Mouse (Mus musculus) midbrain, embryonic 16.5 days (tissue): Measurements from ENCODE around the gene Grcc10. TPM values are rescaled to one million over a fixed set of nuclear protein-coding genes. Genes with fewer than 3 reads are reported as not detected.

Source experiments
- ATAC-seq: fragments of 200-750 bp; cut with Nextera tagmentation; 2 replicates; pipeline ENCODE4 v1.8.0; 2017; ENCODE audit warnings: moderate TSS enrichment
- H3K27ac ChIP-seq: fragments of 300-500 bp; sonication (generic); 2 replicates; pipeline ENCODE4 v1.5.1; 2014; ENCODE audit warnings: mild to moderate bottlenecking, low read length, mixed read lengths
- H3K27me3 ChIP-seq: fragments of 300-500 bp; sonication (generic); 2 replicates; pipeline ENCODE4 v1.6.1; 2014; ENCODE audit warnings: low read depth, low read length, mixed read lengths; ENCODE audit not compliant: control insufficient read depth, insufficient read depth
- H3K36me3 ChIP-seq: fragments of 300-500 bp; sonication (generic); 2 replicates; pipeline ENCODE4 v1.6.1; 2014; ENCODE audit warnings: mild to moderate bottlenecking, low read length, moderate library complexity, mixed read lengths; ENCODE audit not compliant: control insufficient read depth, insufficient read depth
- H3K4me1 ChIP-seq: fragments of 300-500 bp; sonication (generic); 2 replicates; pipeline ENCODE4 v1.6.1; 2014; ENCODE audit warnings: mild to moderate bottlenecking, low read length, mixed read lengths; ENCODE audit not compliant: control insufficient read depth, insufficient read depth
- H3K4me2 ChIP-seq: fragments of 300-500 bp; sonication (generic); 2 replicates; pipeline ENCODE4 v1.6.1; 2014; ENCODE audit warnings: mild to moderate bottlenecking, low read length, mixed read lengths
- H3K4me3 ChIP-seq: fragments of 300-500 bp; sonication (generic); 2 replicates; pipeline ENCODE4 v1.5.1; 2014; ENCODE audit warnings: low read depth, mild to moderate bottlenecking, low read length, moderate library complexity, mixed read lengths
- H3K9ac ChIP-seq: fragments of 300-500 bp; sonication (generic); 2 replicates; pipeline ENCODE4 v1.6.1; 2014; ENCODE audit warnings: low read depth, low read length, mixed read lengths
- H3K9me3 ChIP-seq: fragments of 300-500 bp; sonication (generic); replicated peaks from 2 replicates; pipeline ENCODE4 v1.6.1; 2014; ENCODE audit warnings: mild to moderate bottlenecking, low read length, mixed read lengths; ENCODE audit not compliant: control insufficient read depth, poor library complexity, severe bottlenecking
- WGBS: fragments of 180-500 bp; shearing (Covaris S2); extraction: QIAGEN DNeasy Blood & Tissue Kit; methylation state at CpG from one replicate; pipeline ENCODE4 v1.1.7; 2014; 5-methylcytosine and 5-hydroxymethylcytosine counted together
- polyA plus RNA-seq: library from polyadenylated mRNA; unstranded; fragments of >200 nt; fragmentation: Nextera tagmentation; extraction: Ambion mirVana; gene quantifications from 2 replicates; pipeline ENCODE4 v1.2.1, GENCODE M21; 2015

The Grcc10 gene
- polyA plus RNA-seq, 1 experiment from 2014 or later: 665 TPM

DNA sequence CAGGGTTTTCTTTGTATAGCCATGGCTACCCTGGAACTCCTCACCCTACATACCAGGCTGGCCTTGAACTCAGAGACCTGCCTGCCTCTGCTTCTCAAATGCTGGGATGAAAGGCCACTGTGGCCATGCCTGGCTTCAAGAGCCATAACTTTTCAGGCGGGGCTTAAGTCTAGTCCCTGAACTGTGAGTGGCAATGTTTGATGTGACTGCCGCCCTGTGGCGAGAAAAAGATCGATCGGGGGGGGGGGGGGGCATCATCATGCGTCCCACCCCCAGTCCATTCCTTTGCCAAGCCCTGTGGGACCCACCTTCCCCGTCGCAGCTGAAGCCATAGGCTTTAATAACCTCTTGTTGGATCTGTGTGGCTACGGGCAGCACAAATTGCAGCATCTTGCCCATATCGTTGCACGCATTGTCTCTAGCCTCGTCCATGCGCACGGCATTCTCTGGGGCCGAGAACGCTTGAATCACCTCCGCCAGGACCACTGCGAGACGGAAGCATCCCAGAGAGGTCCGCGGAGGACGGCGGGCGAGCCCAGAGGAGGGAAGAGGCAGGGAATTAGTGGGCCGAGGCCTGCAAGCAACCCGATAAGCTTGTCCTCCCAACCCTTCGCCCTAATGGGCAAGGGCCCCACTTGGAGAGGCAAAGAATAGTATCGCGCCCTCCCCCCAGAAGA is 825 bp downstream of the Grcc10 start:
- Histone ChIP-seq H3K4me1 (peaks cover 29% of the 10 kb centered on the region), H3K27me3 (no peaks in the 10 kb centered on the region), H3K4me3 (peak overlapping the region; percentile 71), H3K27ac (peak overlapping the region; percentile 94), H3K9ac (peak overlapping the region; percentile 96), H3K9me3 (no peaks in the 10 kb centered on the region), H3K4me2 (peak overlapping the region; percentile 79), H3K36me3 (peaks cover 21% of the 10 kb centered on the region)
- WGBS: under 1% methylated on average over 29 of the region's 29 CpGs
- ATAC-seq: peak; percentile 32

- no peak for ATAC-seq
- Histone ChIP-seq H3K9ac (no peak overlapping the region), H3K4me2 (peak overlapping the region; percentile 79; the same call in 1 of the 2 replicates), H3K36me3 (peaks cover 17% of the 10 kb centered on the region), H3K4me3 (no peak overlapping the region; the same call in 1 of the 2 replicates), H3K4me1 (peaks cover 25% of the 10 kb centered on the region), H3K9me3 (no peaks in the 10 kb centered on the region), H3K27ac (peak overlapping the region; percentile 94), H3K27me3 (no peaks in the 10 kb centered on the region)
- 85% methylated on average over 10 of the region's 10 CpGs for WGBS
These were observed 1.9 kb downstream of the Grcc10 start for GRCm38 (mm10) chr6:124739231-124739796.

- no peak for ATAC-seq
- no peak within 1 kb of the TSS for H3K4me2 ChIP-seq
- no peaks in the 10 kb centered on the region for H3K27me3 ChIP-seq
- peaks cover 25% of the 10 kb centered on the region for H3K4me1 ChIP-seq
- no peak within 1 kb of the TSS for H3K4me3 ChIP-seq
- peaks cover 12% of the 10 kb centered on the region for H3K36me3 ChIP-seq
- H3K9ac ChIP-seq: 0 out of 2 replicates have a peak within 1 kb of the TSS, but pooled peaks have one; percentile 25
- WGBS: 17% methylated on average over 15 of the region's 15 CpGs
- H3K9me3 ChIP-seq: no peaks in the 10 kb centered on the region
- peak within 1 kb of the TSS; percentile 94; the same call in 1 of the 2 replicates for H3K27ac ChIP-seq
These were observed 2.6 kb downstream of the Grcc10 start, which contains the start of gene Ptpn6 for GRCm38 (mm10) chr6:124738511-124739023. TSS of gene Ptpn6 (minus strand) at chr6:124738714.

- Histone ChIP-seq H3K4me3 (no peak overlapping the region), H3K9me3 (no peaks in the 10 kb centered on the region), H3K4me2 (no peak overlapping the region), H3K4me1 (peaks cover 24% of the 10 kb centered on the region), H3K36me3 (no peaks in the 10 kb centered on the region), H3K27ac (no peak overlapping the region), H3K27me3 (no peaks in the 10 kb centered on the region), H3K9ac (no peak overlapping the region)
- no peak for ATAC-seq
- WGBS: 93% methylated on average over 11 of the region's 11 CpGs
These were observed 4.1 kb downstream of the Grcc10 start for GRCm38 (mm10) chr6:124737040-124737439.

- Histone ChIP-seq H3K4me3 (no peak overlapping the region), H3K36me3 (no peaks in the 10 kb centered on the region), H3K9me3 (no peaks in the 10 kb centered on the region), H3K27ac (no peak overlapping the region), H3K27me3 (no peaks in the 10 kb centered on the region), H3K9ac (no peak overlapping the region), H3K4me2 (no peak overlapping the region), H3K4me1 (peaks cover 10% of the 10 kb centered on the region)
- WGBS: 88% methylated on average over 3 of the region's 3 CpGs
- no peak for ATAC-seq
These were observed 6.8 kb downstream of the Grcc10 start for GRCm38 (mm10) chr6:124734417-124734816.

GRCm38 (mm10) chr6:124732476-124733370 is 8.5 kb downstream of the Grcc10 start:
- Histone ChIP-seq H3K4me2 (no peak overlapping the region), H3K9ac (no peak overlapping the region), H3K4me1 (no peaks in the 10 kb centered on the region), H3K4me3 (no peak overlapping the region), H3K36me3 (no peaks in the 10 kb centered on the region), H3K9me3 (no peaks in the 10 kb centered on the region), H3K27ac (no peak overlapping the region), H3K27me3 (no peaks in the 10 kb centered on the region)
- 59% methylated on average over 18 of the region's 19 CpGs for WGBS
- ATAC-seq: no peak

GRCm38 (mm10) chr6:124731038-124731437 is 10.1 kb downstream of the Grcc10 start:
- H3K36me3 ChIP-seq: no peaks in the 10 kb centered on the region
- H3K27ac ChIP-seq: no peak overlapping the region
- no peak for ATAC-seq
- WGBS: 87% methylated on average over 7 of the region's 7 CpGs
- H3K4me1 ChIP-seq: no peaks in the 10 kb centered on the region
- H3K4me3 ChIP-seq: no peak overlapping the region
- H3K9me3 ChIP-seq: no peaks in the 10 kb centered on the region
- H3K4me2 ChIP-seq: no peak overlapping the region
- H3K27me3 ChIP-seq: no peaks in the 10 kb centered on the region
- no peak overlapping the region for H3K9ac ChIP-seq

DNA sequence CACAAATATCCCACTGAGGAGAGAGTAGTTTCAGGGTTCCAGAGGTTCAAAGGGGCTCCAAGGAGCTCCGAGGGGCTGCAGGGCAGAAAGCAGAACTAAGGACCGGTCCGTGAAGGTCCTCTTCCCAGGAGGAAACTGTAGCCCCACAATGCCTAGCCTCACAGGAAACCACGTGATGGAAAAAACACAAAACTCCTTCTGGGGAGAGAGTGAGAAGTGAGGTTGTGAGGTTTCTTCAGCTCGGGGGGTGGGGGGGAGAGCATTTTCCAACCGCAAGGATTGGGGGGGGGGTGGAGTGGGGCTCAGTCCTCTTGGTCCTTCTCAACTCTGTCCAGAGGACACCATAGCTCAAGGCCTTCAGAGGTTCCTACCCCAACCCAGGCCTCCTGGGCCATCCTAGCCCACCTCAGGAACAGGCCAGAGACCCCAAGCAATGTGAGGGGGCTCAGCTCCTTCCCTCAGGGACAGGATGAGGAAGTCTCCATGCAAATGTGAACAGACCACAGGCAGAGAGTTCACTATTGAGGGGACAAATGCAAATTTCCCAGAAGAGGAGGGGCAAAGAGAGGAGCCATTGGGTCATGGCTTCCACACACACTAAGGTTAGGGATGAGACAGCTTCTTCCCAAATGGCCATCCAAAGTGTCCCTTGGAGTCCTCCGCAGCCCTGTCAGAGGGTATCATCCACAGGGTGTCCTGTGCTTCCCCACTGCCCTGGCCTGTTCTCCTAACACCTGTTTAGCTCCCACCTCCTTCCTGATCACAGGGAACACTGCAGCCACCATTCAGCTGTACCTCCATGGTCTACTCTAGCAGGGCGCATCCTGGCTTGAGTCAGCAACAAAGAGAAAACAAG is 11.1 kb downstream of the Grcc10 start:
- Histone ChIP-seq H3K4me2 (no peak overlapping the region), H3K4me3 (no peak overlapping the region), H3K4me1 (no peaks in the 10 kb centered on the region), H3K27ac (no peak overlapping the region), H3K9me3 (no peaks in the 10 kb centered on the region), H3K36me3 (no peaks in the 10 kb centered on the region), H3K9ac (no peak overlapping the region), H3K27me3 (no peaks in the 10 kb centered on the region)
- ATAC-seq: no peak
- WGBS: 89% methylated on average over 8 of the region's 8 CpGs
